Mouse (Mus musculus): ENCODE data around the gene Dctn1. TPM values are rescaled to one million over a fixed set of nuclear protein-coding genes. Genes with fewer than 3 reads are reported as not detected.

Dctn1 gene
- polyA plus RNA-seq (2017; shearing (Covaris generic)) = 86.5 TPM

GRCm38 (mm10) chr6:83165607-83166242 is at the start of gene Dctn1:
TSS of gene Dctn1 (plus strand) at chr6:83165920.

GRCm38 (mm10) chr6:83120930-83121862 is 44.5 kb upstream of the Dctn1 start, which contains the start of gene Wbp1:
TSS of gene Wbp1 (minus strand) at chr6:83121559.

GRCm38 (mm10) chr6:83125331-83125730 is 40.4 kb upstream of the Dctn1 start, which contains the start of gene Ino80b:
TSS of gene Ino80b (minus strand) at chr6:83125431.

GRCm38 (mm10) chr6:83134951-83135513 is 30.7 kb upstream of the Dctn1 start, which contains the start of gene Rtkn:
TSS of gene Rtkn (plus strand) at chr6:83135463.

GRCm38 (mm10) chr6:83156259-83156684 is 9.4 kb upstream of the Dctn1 start, which contains the start of the genes Wdr54 and 1700003E16Rik:
TSS of gene Wdr54 (minus strand) at chr6:83156397.
TSS of gene 1700003E16Rik (plus strand) at chr6:83156404.

GRCm38 (mm10) chr6:83219814-83220213 is 54.1 kb downstream of the Dctn1 start, which contains the start of gene Slc4a5:
TSS of gene Slc4a5 (plus strand) at chr6:83219828.

Other genes starting within 250 kb of the Dctn1 start
- 3.6 TPM for gene Sema4f, start 226.2 kb upstream of the Dctn1 start, polyA plus RNA-seq (2017; shearing (Covaris generic))
- 0.64 TPM for gene M1ap, start 219.0 kb upstream of the Dctn1 start, polyA plus RNA-seq (2017; shearing (Covaris generic))
- gene Dok1, start 132.4 kb upstream of the Dctn1 start, polyA plus RNA-seq (2017; shearing (Covaris generic)) = 56.5 TPM
- 0.32 TPM for gene Loxl3, start 131.7 kb upstream of the Dctn1 start, polyA plus RNA-seq (2017; shearing (Covaris generic))
- 472 TPM for gene Aup1, start 111.4 kb upstream of the Dctn1 start, polyA plus RNA-seq (2017; shearing (Covaris generic))
- gene Htra2, start 110.6 kb upstream of the Dctn1 start, polyA plus RNA-seq (2017; shearing (Covaris generic)) = 67.6 TPM
- gene Dqx1, start 108.1 kb upstream of the Dctn1 start, polyA plus RNA-seq (2017; shearing (Covaris generic)) = 4.9 TPM
- not detected for gene Tlx2, start 95.6 kb upstream of the Dctn1 start, polyA plus RNA-seq (2017; shearing (Covaris generic))
- gene Pcgf1, start 88.1 kb upstream of the Dctn1 start, polyA plus RNA-seq (2017; shearing (Covaris generic)) = 32.7 TPM
- gene Lbx2, start 79.6 kb upstream of the Dctn1 start, polyA plus RNA-seq (2017; shearing (Covaris generic)) = not detected
- gene Ccdc142, start 64.3 kb upstream of the Dctn1 start, polyA plus RNA-seq (2017; shearing (Covaris generic)) = 5.2 TPM
- gene Gm42688, start 64.3 kb upstream of the Dctn1 start, polyA plus RNA-seq (2017; shearing (Covaris generic)) = 5.8 TPM
- 65.4 TPM for gene Mrpl53, start 56.9 kb upstream of the Dctn1 start, polyA plus RNA-seq (2017; shearing (Covaris generic))
- 3.9 TPM for gene Mogs, start 50.4 kb upstream of the Dctn1 start, polyA plus RNA-seq (2017; shearing (Covaris generic))
- 71.7 TPM for gene Wbp1, start 44.4 kb upstream of the Dctn1 start, polyA plus RNA-seq (2017; shearing (Covaris generic))
- 13.0 TPM for gene Ino80b, start 40.5 kb upstream of the Dctn1 start, polyA plus RNA-seq (2017; shearing (Covaris generic))
- 0.92 TPM for gene Rtkn, start 30.5 kb upstream of the Dctn1 start, polyA plus RNA-seq (2017; shearing (Covaris generic))
- gene Wdr54, start 9.5 kb upstream of the Dctn1 start, polyA plus RNA-seq (2017; shearing (Covaris generic)) = 1.9 TPM
- not detected for gene 1700003E16Rik, start 9.5 kb upstream of the Dctn1 start, polyA plus RNA-seq (2017; shearing (Covaris generic))
- 0.87 TPM for gene Slc4a5, start 53.9 kb downstream of the Dctn1 start, polyA plus RNA-seq (2017; shearing (Covaris generic))
- 80.7 TPM for gene Mthfd2, start 160.0 kb downstream of the Dctn1 start, polyA plus RNA-seq (2017; shearing (Covaris generic))
- gene Mob1a, start 160.1 kb downstream of the Dctn1 start, polyA plus RNA-seq (2017; shearing (Covaris generic)) = 125 TPM
- 54.9 TPM for gene Bola3, start 183.2 kb downstream of the Dctn1 start, polyA plus RNA-seq (2017; shearing (Covaris generic))